Mouse (Mus musculus) thymus, adult 18-20 months (tissue): ENCODE results near the gene Kcnk13.
"Not testable (repeated sequence)": the region's sequence is repeated elsewhere in the genome, so short reads cannot be mapped to it uniquely, and the experiment has no call there.

Experiments used
- DNase-seq, 2 experiments: peaks; one replicate each; pipeline ENCODE4 v3.0.0; 2022; ENCODE audit warnings: mixed read lengths in 2 of 2

Kcnk13 gene

DNA sequence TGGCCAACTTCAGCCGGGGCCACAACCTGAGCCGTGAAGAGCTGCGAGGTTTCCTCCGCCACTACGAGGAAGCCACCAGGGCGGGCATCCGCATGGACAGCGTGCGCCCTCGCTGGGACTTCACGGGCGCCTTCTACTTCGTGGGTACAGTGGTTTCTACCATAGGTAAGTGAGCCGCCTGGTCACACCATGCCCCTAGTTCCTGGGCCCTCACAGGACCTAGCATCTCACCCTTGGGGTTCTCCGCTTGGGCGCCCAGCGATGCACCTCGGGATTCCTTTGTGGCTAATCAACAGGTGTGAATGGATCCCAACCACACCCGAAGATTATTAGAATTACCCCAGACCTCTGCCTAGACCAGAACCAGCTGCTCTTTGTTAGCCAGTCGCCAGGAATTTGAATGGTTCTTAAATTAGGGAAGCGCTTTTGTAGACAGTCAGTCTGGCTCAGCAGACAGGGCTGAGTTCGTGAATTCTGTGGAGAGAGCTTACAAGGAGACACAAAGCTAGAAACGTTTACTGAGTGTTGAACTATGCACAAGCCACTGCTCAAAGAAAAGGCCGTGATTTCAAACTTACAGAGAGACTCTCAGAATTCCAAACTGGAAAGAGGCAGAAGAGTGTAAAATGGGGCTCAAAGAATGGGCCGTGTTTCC lies 1.9 kb downstream of the Kcnk13 start:
- no peak for DNase-seq

DNA sequence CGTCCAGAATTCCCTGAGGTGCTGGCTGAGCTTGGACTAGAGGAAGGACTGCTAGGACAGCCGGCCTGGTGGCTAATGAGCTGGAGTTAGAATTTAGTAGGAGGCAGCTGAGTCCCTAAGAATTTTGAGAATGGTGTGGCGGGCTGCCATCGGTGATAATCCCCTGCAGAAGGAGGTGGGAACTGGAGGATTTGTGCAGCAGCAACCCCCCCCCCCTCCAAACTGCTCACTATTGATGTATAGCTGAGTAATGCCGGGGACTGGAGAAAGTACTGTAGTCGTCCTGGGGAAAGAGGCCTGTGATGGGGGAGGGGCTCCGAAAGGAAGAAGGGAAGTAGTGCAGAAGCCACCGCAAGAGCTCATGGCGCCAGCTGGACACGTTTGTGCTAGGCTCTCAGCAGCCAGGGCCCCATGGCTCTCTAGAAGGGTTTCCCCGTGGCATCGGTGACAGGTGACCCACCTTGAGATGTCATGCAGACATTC lies 2.6 kb downstream of the Kcnk13 start:
- no peak for DNase-seq

DNA sequence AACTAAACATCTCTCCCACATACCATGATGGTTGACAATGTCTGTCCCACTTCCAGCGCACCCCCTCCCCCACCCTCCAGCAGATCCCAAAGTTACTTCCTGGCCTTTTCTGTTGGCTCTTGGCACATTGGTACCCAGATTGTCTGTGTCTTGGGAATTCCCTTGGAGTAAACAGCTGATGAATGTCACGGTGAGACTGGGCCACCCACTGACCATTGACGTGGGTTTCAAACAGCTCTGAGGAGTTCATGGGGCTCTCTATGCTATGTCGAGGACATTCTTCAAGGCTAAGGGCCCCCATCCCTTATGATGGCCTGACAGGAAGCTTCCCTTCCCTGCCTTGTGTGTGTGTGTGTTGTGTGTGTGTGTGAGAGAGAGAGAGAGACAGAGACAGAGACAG lies 5.6 kb downstream of the Kcnk13 start:
- no peak for DNase-seq

DNA sequence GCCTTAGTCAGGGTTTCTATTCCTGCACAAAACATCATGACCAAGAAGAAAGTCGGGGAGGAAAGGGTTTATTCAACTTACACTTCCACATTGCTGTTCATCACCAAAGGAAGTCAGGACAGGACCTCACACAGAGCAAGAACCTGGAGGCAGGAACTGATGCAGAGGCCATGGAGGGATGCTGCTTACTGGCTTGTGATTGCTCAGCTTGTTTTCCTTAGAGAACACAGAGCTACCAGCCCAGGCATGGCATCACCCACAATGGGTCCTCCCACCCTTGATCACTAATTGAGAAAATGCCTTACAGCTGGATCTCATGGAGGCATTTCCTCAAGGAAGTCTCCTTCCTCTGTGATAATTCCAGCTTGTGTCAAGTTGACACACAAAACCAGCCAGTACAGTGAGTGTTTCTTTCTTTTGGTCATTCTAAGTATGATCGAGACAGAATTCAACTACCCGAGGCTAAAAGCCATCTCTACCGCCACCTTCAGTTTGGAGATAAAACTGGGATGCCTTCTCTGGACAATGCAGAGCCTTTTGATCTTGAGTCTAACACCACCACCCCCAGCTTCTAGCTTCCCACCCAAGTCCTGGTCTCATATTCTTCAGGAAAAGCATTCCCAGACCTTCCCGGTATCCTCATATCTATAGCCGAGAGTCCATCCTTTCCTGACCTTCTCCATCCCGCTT lies 7.1 kb downstream of the Kcnk13 start:
- DNase-seq = not testable (repeated sequence)

DNA sequence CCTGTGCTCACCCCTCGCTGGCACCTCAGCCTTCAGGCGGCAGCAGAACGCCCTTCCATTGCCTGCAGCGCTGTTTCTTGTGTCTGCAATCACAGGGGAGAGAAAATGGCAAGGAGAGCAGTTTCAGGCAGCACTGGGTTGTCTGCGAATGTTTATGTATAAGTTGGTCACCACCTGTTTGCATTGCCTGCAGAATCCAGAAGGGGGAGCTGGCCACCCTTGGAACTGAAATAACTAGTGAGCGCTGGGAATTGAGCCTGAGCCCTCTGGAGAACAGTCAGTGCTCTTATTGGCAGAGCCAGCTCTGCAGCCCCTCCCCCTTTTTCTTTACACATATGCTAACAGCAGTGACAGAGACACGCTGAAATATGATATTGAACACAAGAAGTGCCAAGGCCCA lies 8.5 kb downstream of the Kcnk13 start:
- DNase-seq = no peak

DNA sequence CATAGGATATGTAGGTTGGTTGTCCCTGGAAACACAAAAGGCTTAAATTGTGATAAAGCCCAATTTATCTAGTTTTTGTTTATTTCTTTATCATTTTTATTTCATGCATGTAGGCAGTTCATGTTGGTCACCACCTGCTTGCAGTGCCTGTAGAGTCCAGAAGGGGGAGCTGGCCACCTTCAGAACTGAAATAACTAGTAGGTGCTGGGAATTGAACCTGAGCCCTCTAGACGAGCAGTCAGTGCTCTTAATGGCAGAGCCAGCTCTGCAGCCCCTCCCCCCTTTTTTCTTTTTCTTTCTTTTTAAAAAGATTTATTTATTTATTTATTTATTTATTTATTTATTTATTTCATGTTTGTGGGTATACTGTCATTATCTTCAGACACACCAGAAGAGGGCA lies 9.4 kb downstream of the Kcnk13 start:
- no peak for DNase-seq

DNA sequence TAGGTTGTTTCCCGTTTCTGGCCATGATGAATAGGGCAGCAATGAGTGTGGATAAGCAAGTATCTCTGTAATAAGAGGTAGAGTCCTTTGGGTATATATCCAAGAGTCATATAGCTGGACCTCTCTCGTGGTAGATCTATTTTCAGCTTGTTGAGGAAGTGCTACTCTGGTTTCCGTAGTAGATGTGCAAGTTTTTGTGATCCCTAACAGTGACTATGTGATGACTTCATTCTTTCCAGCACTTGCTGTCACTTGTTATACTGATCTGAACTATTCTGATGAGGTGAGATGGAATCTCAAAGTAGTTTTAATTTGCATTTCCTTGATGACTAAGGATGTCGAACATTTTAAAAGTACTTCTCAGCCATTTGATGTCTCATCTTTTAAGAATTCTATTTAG lies 15.2 kb downstream of the Kcnk13 start:
- no peak for DNase-seq

DNA sequence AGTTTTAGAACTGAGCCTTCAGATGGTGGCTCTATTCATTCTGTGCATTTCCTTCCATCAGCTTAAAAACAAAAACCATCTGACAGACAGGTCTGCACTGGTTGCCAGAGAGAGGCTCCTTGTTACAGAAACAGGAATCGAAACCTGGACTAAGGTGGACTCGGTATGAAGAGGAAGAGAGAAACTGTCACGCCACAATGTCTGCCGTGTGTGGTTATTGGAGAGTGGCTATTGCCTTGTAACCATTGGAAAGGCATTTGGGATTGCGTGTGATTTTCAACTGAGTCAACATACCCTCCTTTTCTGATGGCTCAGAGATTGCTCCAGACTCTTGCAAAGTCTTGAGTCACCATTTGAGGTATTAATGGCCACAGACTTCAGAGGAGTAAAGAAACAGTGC lies 22.5 kb downstream of the Kcnk13 start:
- DNase-seq = no peak

DNA sequence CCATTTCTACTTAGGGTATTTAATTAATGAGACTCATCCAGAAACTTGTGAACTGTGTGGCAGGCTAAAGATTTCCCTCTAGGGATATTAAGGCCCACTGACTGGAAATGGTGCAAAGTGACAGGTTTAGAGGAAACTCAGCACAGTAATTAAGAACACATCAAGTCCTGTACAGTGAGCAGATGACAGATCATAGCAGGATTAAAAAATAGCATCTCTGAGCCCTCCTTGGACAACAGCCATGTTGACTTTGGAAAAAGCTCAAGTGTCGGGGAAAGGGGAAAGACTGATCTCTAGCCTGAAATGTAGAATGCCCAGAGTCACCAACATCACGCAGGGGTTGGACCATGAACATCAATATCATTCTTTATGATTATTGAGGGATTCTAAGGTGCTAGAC lies 23.8 kb downstream of the Kcnk13 start:
- no peak for DNase-seq

DNA sequence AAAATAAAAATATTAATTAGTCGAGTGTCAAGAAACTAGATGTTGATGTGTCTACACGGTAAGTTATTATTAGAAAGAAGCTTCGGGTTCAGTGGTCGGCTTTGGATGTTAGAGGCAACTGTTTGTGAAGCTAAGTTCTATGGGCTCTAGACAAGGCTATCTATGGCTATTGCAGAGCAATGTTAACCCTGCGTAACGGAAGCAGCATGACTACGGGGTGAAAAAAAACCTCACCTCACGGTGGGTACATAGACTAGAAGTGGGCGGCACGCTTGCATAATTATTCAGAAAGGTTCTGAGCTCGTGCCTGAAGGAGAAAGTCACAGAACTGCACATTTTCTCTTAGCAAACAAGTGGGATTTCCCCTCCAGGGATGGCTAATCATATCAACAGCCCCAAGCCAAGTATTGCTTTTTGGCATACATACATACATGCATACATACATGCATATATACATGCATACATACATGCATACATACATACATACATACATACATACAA lies 28.1 kb downstream of the Kcnk13 start:
- no peak for DNase-seq

DNA sequence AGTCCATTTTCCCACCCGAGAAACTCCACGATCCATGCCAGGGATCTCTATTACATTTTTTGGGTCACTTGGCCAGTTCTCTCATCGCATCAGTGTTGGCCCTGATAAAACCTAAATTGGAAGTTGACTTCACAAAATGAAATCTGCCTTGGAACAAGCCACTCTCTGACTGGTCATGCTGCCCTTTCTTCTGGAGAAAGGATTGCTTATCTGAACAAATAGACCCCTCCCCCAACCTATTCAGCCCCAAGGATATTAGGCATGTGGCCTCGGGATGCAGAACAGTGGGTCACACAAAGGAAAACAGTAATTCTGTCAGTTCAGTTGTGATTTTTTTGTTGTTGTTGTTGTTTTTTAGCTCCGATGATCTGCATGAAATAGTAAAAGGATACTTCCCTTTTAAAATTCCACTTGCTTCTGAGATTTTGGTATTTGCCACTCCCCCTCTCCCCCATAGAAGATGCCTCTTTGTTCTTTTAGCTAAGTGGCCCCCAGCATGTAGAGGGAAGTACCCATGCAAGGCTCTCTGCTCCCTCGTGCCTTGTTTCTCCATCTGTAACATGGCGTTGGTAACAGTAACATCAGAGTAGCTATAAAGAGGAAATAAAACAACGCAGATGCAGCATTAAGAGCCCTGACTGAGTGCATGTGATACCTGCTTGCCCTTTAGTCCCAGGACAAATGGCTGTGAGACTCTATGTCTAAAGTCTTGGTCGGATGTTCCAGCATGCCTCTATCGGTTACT lies 29.0 kb downstream of the Kcnk13 start:
- DNase-seq = no peak

DNA sequence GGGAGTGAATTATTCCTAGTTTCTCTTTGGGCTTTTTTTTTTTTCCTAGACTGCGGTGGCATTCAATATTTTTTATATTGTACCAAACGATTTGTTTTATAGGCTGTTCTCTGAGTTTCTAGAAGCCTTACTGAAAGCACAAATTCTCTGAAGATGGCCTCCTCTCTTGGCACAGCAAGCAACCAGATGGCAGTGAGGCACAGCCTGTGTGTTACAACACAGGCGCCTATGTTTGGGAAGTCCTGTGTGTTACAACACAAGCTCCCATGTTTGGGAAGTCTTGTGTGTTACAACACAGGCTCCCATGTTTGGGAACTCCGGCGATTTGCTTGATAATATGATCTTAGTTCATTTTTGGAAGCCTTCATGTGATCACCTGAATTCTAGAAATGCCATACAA lies 31.7 kb downstream of the Kcnk13 start:
- DNase-seq = no peak

DNA sequence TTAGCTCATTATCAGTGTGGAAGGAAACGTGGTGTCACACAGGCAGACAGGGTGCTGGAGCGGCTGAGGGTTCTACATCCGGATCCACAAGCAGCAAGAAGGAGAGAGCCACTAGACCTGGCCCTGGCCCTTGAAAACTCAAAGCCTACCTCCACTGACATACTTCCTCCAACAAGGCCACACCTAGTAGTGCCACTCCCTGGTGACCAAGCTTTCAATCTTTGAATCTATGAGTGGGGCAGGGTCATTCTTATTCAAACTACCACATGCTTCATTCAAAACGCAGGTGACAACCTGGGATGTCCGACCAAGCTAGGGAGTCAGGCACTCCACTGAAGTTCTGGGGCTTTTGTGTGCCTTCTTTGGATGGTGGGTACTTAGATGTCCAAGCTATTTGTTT lies 35.4 kb downstream of the Kcnk13 start:
- DNase-seq = no peak

DNA sequence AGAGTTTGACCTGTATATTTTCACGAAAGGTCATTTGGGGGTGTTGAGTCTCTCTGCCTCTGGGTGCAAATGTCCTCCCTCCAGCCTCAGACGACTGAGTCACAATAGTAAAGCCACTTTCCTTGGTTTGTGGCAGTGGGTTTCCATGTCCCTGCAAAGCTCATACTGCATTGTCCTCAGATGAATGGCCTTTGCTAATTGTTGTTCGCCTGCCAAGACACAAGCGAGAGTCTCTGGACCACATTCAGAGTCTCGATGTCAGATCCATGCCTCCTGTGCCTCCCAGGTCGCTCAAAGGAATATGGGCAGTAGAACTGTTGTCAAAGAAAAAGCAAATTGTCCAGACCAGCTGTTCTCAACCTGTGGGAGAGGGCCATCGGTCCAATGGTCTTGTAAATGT lies 36.1 kb downstream of the Kcnk13 start:
- DNase-seq = no peak

DNA sequence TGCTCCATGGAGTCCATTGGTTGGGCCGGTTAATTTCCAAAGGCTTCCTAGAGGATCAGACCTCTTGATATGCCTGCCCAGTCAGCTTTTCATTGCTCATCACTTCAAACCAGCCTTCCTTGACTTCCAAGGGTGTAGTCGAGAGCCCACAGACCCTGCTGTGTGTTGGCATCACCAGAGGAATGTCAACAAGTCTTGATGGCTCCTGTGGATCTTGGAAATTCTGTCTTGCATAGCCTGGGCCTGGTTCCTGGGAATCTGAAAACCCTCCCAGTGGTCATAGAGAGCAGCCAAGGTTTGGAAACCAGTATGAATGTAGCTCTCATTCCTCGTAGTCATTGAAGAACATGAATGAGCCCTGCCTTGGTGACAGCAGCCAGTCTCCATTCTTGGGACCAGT lies 36.9 kb downstream of the Kcnk13 start:
- no peak for DNase-seq

DNA sequence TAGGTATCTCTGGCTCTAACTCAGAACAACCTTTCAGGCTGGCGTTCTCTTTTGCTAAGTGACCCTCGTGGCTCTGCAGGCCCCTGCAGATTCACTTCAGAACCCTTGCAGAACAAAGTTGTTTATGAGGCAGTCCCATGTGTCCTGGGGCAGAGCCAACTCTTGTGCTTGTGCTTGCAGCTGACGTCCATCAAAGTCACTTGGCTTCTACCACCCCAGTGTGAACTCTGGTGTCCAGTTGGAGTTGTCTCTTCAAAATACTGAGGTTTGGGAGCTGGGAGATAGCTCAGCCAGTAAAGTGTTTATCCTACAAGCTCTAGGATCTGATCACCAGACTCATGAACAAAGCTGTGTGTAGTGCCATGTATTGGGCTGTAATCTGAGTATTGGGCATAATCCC lies 37.6 kb downstream of the Kcnk13 start:
- no peak for DNase-seq

DNA sequence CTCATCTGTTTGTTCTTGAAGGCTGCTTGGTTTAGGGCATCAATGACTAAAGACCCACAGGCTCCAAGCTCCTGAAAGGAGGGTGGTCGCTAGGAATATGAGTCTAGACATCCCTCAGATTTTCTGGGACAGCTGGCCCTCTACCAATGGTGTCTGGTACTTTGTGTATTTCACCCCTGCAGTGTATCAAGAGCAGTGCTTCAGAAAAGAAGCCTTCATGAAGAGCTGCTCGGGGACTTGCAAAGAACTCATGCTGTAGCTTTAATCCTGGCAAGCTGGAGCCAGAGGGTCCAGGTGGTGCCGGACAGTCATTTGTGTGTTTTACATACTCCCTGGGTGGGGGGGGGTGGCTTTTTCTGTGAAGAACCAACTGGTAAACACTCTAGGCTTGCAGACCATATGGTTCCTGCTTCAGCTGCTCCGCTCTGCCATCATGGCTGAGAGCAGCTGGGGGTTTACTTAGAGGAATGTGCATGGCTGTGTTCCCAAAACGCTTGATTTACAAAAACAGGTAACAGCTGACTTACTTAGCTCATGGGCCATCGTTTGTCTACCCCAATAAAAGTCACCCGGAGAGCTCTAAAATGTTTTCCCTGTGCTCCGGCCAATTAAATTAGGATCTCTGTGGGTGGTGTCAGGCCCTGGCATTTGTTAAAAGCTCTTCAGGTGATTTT lies 38.8 kb downstream of the Kcnk13 start:
- no peak for DNase-seq

DNA sequence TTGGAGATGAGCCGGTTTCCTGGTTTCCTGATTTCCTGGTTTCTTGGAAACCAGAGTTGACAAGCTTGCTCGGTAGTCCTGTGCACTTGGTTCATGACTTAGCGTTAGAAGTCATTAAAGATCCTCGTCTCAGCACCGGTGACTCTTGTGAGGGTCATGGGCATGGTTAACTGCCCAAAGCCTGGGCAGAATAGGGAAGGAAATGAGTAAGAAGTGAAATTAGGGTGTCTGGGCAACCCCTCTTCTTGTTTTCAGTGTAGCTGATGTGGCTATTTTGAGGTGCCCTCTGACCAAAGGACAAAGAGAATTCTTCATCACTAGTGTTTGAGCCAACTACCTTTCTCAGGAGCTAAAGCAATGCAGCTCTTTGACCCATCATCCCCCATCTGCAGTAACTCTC lies 41.0 kb downstream of the Kcnk13 start:
- no peak for DNase-seq

DNA sequence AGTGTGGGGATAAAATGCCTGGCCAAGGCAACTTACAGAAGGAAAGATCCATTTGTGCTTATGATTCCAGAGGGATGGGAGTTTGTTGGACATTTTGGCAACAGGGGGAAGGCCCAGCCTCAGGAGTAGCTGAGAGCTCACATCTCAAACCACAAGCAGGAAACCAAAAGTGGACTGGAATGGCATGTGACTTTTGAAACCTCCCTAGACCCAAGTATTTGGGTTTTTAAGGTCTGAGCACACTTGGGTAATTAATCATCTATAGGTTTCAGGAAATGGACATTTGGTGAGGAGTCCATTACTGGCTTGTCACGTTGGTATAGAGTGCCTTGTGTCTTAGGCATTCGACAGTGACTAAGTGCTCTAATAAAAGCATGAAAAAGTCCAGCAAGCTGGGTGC lies 42.4 kb downstream of the Kcnk13 start:
- DNase-seq = no peak

DNA sequence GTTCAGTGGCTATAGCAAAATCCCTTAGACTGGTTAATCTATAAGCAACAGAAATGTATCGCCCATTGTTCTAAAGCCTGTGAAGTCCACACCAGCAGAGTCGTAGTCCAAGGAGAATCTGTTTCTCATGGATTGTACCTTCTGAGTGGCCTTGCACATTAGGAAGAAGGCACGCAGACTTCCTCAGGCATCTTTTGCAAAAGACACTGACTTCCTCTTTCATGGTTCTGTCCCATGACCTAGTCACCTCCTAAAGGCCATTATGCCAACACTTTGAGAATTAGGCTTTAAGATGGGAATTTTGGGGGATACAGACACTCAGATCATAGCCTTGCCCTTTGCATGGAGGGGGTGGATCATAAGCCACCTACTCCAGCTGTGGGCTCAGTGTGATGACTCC lies 48.5 kb downstream of the Kcnk13 start:
- no peak for DNase-seq

DNA sequence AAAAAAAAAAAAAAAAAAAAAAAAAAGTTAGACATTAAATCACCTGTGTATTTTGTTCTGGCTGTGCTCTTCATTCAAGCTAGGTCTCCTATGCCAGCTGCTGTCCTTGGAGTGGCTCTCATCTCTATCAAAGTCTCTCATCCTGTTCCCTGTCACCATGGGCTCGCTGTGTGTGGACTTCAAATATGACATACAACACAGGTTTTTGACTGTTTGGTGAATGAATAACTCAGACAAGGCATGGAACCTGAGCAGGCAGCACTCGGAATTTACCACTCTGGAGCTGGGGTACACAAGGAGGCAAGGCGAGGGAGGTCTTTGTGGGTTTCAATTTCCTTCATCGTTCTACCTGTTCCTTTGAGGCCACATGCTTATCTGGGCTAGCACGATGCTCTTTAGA lies 50.8 kb downstream of the Kcnk13 start:
- DNase-seq = no peak

DNA sequence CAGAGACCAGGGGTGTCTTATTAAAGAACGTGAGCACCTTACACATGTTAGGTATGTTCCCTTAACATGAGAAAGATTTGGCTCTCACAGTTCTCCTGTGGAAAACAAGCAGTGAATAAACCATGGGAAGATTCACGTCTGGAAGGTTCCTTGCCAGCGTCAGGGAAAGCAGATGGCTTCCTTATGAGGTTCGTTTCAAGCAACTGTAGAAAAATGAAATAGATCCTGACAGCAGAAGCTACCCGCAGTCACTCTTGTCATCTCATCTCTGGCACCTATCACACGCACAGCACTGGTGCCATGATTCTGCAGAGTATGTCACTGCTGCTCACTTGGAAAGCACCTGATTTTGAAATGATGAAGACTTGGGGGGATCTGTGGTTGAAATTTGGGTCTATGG lies 53.4 kb downstream of the Kcnk13 start:
- no peak for DNase-seq

DNA sequence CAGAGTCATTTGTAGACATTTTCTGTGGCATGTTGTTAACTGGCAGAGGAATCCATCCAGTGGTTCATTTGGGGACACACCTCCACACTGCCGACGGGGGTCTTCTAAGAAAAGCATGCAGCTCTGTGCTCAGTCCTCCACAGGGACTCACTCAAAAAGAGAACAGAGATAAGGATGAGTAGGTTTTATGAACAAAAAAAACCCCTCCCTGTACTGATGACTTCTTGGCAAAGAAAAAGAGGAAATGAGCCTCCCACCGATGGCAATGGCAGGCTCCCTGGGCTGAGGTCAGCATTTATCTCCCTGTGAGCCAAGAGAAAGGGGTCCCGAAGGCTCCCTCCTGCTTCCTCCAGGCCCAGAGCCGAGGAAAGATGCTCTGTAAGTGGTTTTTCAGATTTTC lies 58.2 kb downstream of the Kcnk13 start:
- no peak for DNase-seq
